Mouse (Mus musculus): ENCODE measurements around the gene Pnp. TPM values are rescaled to one million over a fixed set of nuclear protein-coding genes. Genes with fewer than 3 reads are reported as not detected.
"Not testable (repeated sequence)": the region's sequence is repeated elsewhere in the genome, so short reads cannot be mapped to it uniquely, and the experiment has no call there.

Gene Pnp
- polyA plus RNA-seq, 1 experiment = 116 TPM

DNA sequence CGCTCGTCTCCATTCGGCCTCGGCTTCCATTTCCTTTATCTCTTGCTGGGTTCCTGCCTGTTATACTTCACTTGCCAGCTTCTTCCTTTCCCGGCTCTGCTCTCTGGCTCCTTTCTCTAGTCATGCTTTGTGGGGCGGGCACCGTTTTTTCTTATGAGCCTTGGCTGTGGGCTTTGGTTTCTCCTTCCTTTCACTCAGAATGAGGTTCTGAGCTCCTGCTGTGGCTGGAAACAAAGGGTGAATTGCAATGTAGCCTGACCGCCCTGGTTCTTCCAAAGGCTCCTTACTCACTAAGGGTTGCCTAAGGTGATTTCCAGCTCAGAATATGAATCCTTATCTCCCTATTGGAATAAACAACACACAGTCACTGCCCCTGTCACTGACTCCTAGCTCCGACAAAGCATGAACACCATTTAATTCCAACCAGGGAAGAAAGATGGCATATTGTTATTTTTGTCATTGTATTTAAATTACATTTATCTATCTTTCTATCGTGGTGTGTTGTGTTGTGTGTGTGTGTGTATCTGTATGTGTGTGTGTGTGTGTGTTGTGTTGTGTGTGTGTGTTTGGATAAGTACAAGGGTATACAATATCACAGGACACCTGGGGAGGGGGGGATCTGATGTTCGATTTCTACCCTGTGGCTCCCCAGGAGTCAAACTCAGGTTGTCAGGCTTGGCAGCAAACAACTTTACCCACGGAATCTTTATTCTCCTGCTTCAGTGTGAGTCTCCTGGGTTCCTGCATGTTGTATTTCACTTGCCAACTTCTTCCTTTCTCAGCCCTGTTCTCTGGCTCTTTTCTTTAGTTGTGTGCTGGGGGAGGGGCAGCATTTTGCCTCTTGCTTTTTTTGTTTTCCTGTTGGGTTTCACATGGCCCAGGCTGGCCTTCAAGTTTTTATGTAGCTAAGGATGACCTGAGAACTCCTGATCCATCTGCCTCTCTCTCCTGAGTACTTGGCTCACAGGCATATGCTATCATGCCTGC is 39.0 kb downstream of the Pnp start:
- Histone ChIP-seq H3K27ac (ENCODE audit: insufficient read depth, low read depth, low read length) (no peak overlapping the region), H3K27me3 (ENCODE audit: control insufficient read depth, insufficient read depth, low read length) (no peaks in the 10 kb centered on the region), H3K4me3 (ENCODE audit: low read depth, low read length) (no peak overlapping the region), H3K4me1 (ENCODE audit: control insufficient read depth, insufficient read depth, insufficient read length, low read length) (no peaks in the 10 kb centered on the region; the same call in 1 of the 2 replicates), H3K36me3 (ENCODE audit: control insufficient read depth, insufficient read depth, low read length) (peaks cover 3% of the 10 kb centered on the region; the same call in 1 of the 2 replicates)
- TF ChIP-seq CTCF (IDR thresholded peaks at IDR 0.05; ENCODE audit: extremely low read depth, insufficient read length, insufficient replicate concordance, low read depth, low read length) = no peak
- no peak for TF ChIP-seq POLR2A (IDR thresholded peaks at IDR 0.05; ENCODE audit: low read depth, low read length)
- WGBS = 67% methylated on average over 12 of the region's 12 CpGs

GRCm38 (mm10) chr14:50970822-50971221 is 39.9 kb downstream of the Pnp start:
- H3K4me1 ChIP-seq (ENCODE audit: control insufficient read depth, insufficient read depth, insufficient read length, low read length) = no peaks in the 10 kb centered on the region; the same call in 1 of the 2 replicates
- no peak for TF ChIP-seq POLR2A (IDR thresholded peaks at IDR 0.05; ENCODE audit: low read depth, low read length)
- TF ChIP-seq CTCF (IDR thresholded peaks at IDR 0.05; ENCODE audit: extremely low read depth, insufficient read length, insufficient replicate concordance, low read depth, low read length) = no peak
- WGBS = 39% methylated on average over 1 of the region's 1 CpGs
- H3K27me3 ChIP-seq (ENCODE audit: control insufficient read depth, insufficient read depth, low read length) = no peaks in the 10 kb centered on the region
- no peaks in the 10 kb centered on the region for H3K36me3 ChIP-seq (ENCODE audit: control insufficient read depth, insufficient read depth, low read length)
- H3K27ac ChIP-seq (ENCODE audit: insufficient read depth, low read depth, low read length) = no peak overlapping the region
- no peak overlapping the region for H3K4me3 ChIP-seq (ENCODE audit: low read depth, low read length)

GRCm38 (mm10) chr14:50973054-50973453 is 42.2 kb downstream of the Pnp start:
- H3K27me3 ChIP-seq (ENCODE audit: control insufficient read depth, insufficient read depth, low read length); H3K36me3 ChIP-seq (ENCODE audit: control insufficient read depth, insufficient read depth, low read length); H3K27ac ChIP-seq (ENCODE audit: insufficient read depth, low read depth, low read length); H3K4me1 ChIP-seq (ENCODE audit: control insufficient read depth, insufficient read depth, insufficient read length, low read length); H3K4me3 ChIP-seq (ENCODE audit: low read depth, low read length): not testable (repeated sequence)
- 94% methylated on average over 5 of the region's 5 CpGs for WGBS

- TF ChIP-seq POLR2A (IDR thresholded peaks at IDR 0.05; ENCODE audit: low read depth, low read length) = no peak
- no peak for TF ChIP-seq CTCF (IDR thresholded peaks at IDR 0.05; ENCODE audit: extremely low read depth, insufficient read length, insufficient replicate concordance, low read depth, low read length)
- WGBS = 32% methylated on average over 4 of the region's 4 CpGs
- Histone ChIP-seq H3K4me3 (ENCODE audit: low read depth, low read length) (no peak overlapping the region), H3K36me3 (ENCODE audit: control insufficient read depth, insufficient read depth, low read length) (no peaks in the 10 kb centered on the region), H3K4me1 (ENCODE audit: control insufficient read depth, insufficient read depth, insufficient read length, low read length) (no peaks in the 10 kb centered on the region), H3K27me3 (ENCODE audit: control insufficient read depth, insufficient read depth, low read length) (no peaks in the 10 kb centered on the region), H3K27ac (ENCODE audit: insufficient read depth, low read depth, low read length) (no peak overlapping the region)
Measured at GRCm38 (mm10) chr14:50973700-50974099, 42.8 kb downstream of the Pnp start.

GRCm38 (mm10) chr14:50975001-50975400 is 44.1 kb downstream of the Pnp start:
- Histone ChIP-seq H3K4me3 (ENCODE audit: low read depth, low read length) (no peak overlapping the region), H3K36me3 (ENCODE audit: control insufficient read depth, insufficient read depth, low read length) (no peaks in the 10 kb centered on the region), H3K27ac (ENCODE audit: insufficient read depth, low read depth, low read length) (no peak overlapping the region), H3K27me3 (ENCODE audit: control insufficient read depth, insufficient read depth, low read length) (no peaks in the 10 kb centered on the region), H3K4me1 (ENCODE audit: control insufficient read depth, insufficient read depth, insufficient read length, low read length) (no peaks in the 10 kb centered on the region; the same call in 1 of the 2 replicates)
- 81% methylated on average over 5 of the region's 5 CpGs for WGBS
- TF ChIP-seq CTCF (IDR thresholded peaks at IDR 0.05; ENCODE audit: extremely low read depth, insufficient read length, insufficient replicate concordance, low read depth, low read length) (no peak), POLR2A (IDR thresholded peaks at IDR 0.05; ENCODE audit: low read depth, low read length) (no peak)

GRCm38 (mm10) chr14:50976674-50977073 is 45.8 kb downstream of the Pnp start:
- 48% methylated on average over 9 of the region's 9 CpGs for WGBS
- Histone ChIP-seq H3K27ac (ENCODE audit: insufficient read depth, low read depth, low read length) (no peak overlapping the region), H3K27me3 (ENCODE audit: control insufficient read depth, insufficient read depth, low read length) (no peaks in the 10 kb centered on the region), H3K4me1 (ENCODE audit: control insufficient read depth, insufficient read depth, insufficient read length, low read length) (no peaks in the 10 kb centered on the region; the same call in 1 of the 2 replicates), H3K36me3 (ENCODE audit: control insufficient read depth, insufficient read depth, low read length) (no peaks in the 10 kb centered on the region), H3K4me3 (ENCODE audit: low read depth, low read length) (no peak overlapping the region)
- no peak for TF ChIP-seq CTCF (IDR thresholded peaks at IDR 0.05; ENCODE audit: extremely low read depth, insufficient read length, insufficient replicate concordance, low read depth, low read length)
- no peak for TF ChIP-seq POLR2A (IDR thresholded peaks at IDR 0.05; ENCODE audit: low read depth, low read length)

GRCm38 (mm10) chr14:50978451-50978850 is 47.6 kb downstream of the Pnp start:
- not testable (repeated sequence) for H3K27ac ChIP-seq (ENCODE audit: insufficient read depth, low read depth, low read length); H3K36me3 ChIP-seq (ENCODE audit: control insufficient read depth, insufficient read depth, low read length)
- WGBS = 87% methylated on average over 6 of the region's 6 CpGs

More at GRCm38 (mm10) chr14:50978451-50978850, 47.6 kb downstream of the Pnp start:
- not testable (repeated sequence) for H3K4me3 ChIP-seq (ENCODE audit: low read depth, low read length); H3K4me1 ChIP-seq (ENCODE audit: control insufficient read depth, insufficient read depth, insufficient read length, low read length); H3K27me3 ChIP-seq (ENCODE audit: control insufficient read depth, insufficient read depth, low read length)
